Comparison of ENCODE assay signal across 31 mouse cellular contexts in genomic region chr12:85513789-85514447, GRCm38 (mm10).
"Had no signal": no experiment of that assay in that cellular context is flagged by ENCODE, and none has a peak within 500 bp of the region (broad histone marks: within the 10 kb centered on the region; RNA-seq: fewer than 3 reads in every experiment).

No protein-coding gene starts in this region.

- H3K9ac ChIP-seq: limb, embryonic 12.5 days; limb, embryonic 13.5 days; liver, embryonic 12.5 days; liver, embryonic 13.5 days; liver, embryonic 14.5 days; liver, embryonic 15.5 days; liver, postnatal 0 days; lung, embryonic 14.5 days; lung, embryonic 15.5 days; midbrain, embryonic 12.5 days; midbrain, embryonic 13.5 days; midbrain, embryonic 15.5 days; neural tube, embryonic 12.5 days; neural tube, embryonic 13.5 days had no signal

- H3K9me3 ChIP-seq: limb, embryonic 12.5 days; limb, embryonic 13.5 days; liver, embryonic 12.5 days; liver, embryonic 13.5 days; liver, embryonic 15.5 days; lung, embryonic 15.5 days; midbrain, embryonic 10.5 days; midbrain, embryonic 12.5 days; midbrain, embryonic 13.5 days; midbrain, embryonic 15.5 days; neural tube, embryonic 12.5 days; neural tube, embryonic 13.5 days had no signal

- H3K36me3 ChIP-seq: limb, embryonic 12.5 days; limb, embryonic 13.5 days; liver, embryonic 12.5 days; liver, embryonic 13.5 days; liver, embryonic 15.5 days; lung, embryonic 15.5 days; midbrain, embryonic 10.5 days; midbrain, embryonic 12.5 days; midbrain, embryonic 13.5 days; midbrain, embryonic 15.5 days; neural tube, embryonic 12.5 days; neural tube, embryonic 13.5 days had no signal

- H3K4me2 ChIP-seq: limb, embryonic 12.5 days; limb, embryonic 13.5 days; liver, embryonic 11.5 days; liver, embryonic 12.5 days; liver, embryonic 13.5 days; liver, embryonic 15.5 days; lung, embryonic 14.5 days; lung, embryonic 15.5 days; midbrain, embryonic 11.5 days; midbrain, embryonic 12.5 days; midbrain, embryonic 13.5 days; midbrain, embryonic 15.5 days; neural tube, embryonic 12.5 days; neural tube, embryonic 13.5 days had no signal

- ATAC-seq: liver, embryonic 12.5 days; liver, postnatal 0 days; lung, postnatal 0 days; midbrain, embryonic 13.5 days; midbrain, embryonic 15.5 days; midbrain, embryonic 16.5 days had no signal

- H3K4me1 ChIP-seq: liver, embryonic 12.5 days; liver, embryonic 13.5 days; liver, embryonic 15.5 days; lung, embryonic 15.5 days; megakaryocyte, embryonic 14.5 days; midbrain, embryonic 10.5 days; midbrain, embryonic 12.5 days; midbrain, embryonic 13.5 days; midbrain, embryonic 15.5 days; neural tube, embryonic 12.5 days; neural tube, embryonic 13.5 days had no signal

- H3K4me3 ChIP-seq: limb, embryonic 12.5 days; limb, embryonic 13.5 days; liver, embryonic 12.5 days; liver, embryonic 13.5 days; liver, embryonic 15.5 days; lung, embryonic 15.5 days; megakaryocyte, embryonic 14.5 days; midbrain, embryonic 10.5 days; midbrain, embryonic 12.5 days; midbrain, embryonic 13.5 days; midbrain, embryonic 15.5 days; myocyte; neural tube, embryonic 12.5 days; neural tube, embryonic 13.5 days had no signal

- DNase-seq: left cerebral cortex, postnatal 4 days; liver; liver, embryonic 13.5 days; liver, postnatal 0 days; lung, adult 18-20 months; lung, adult 2 months; lung, embryonic 14.5 days; lung, postnatal 10 days; lung, postnatal 14 days; lung, postnatal 36 days; lung, postnatal 4 days; midbrain, embryonic 14.5 days had no signal

- H3K27ac ChIP-seq: limb, embryonic 12.5 days; limb, embryonic 13.5 days; liver, embryonic 12.5 days; liver, embryonic 13.5 days; liver, embryonic 14.5 days; liver, embryonic 15.5 days; lung, embryonic 15.5 days; macrophage; midbrain, embryonic 10.5 days; midbrain, embryonic 12.5 days; midbrain, embryonic 13.5 days; midbrain, embryonic 15.5 days; neural tube, embryonic 12.5 days; neural tube, embryonic 13.5 days had no signal

- H3K27me3 ChIP-seq: limb, embryonic 12.5 days; limb, embryonic 13.5 days; liver, embryonic 12.5 days; liver, embryonic 13.5 days; liver, embryonic 15.5 days; lung, embryonic 15.5 days; midbrain, embryonic 12.5 days; midbrain, embryonic 13.5 days; midbrain, embryonic 15.5 days; neural tube, embryonic 12.5 days; neural tube, embryonic 13.5 days had no signal
